Mouse (Mus musculus) G1E (cell line): ENCODE results near the gene Pcdh19.

ENCODE experiments used
- CTCF ChIP-seq: IDR thresholded peaks from 2 replicates; pipeline ENCODE4 v1.5.1; 2012; ENCODE audit warnings: low read depth, low read length, inconsistent platforms, mixed read lengths
- GATA1 ChIP-seq: IDR thresholded peaks from 2 replicates; pipeline ENCODE4 v1.6.1; 2012; ENCODE audit warnings: borderline replicate concordance, low read length, inconsistent platforms, mixed read lengths
- TAL1 ChIP-seq: conservative IDR thresholded peaks from 2 replicates; pipeline ENCODE4 v1.6.1; 2012; ENCODE audit warnings: low read depth, low read length, inconsistent platforms, mixed read lengths

DNA sequence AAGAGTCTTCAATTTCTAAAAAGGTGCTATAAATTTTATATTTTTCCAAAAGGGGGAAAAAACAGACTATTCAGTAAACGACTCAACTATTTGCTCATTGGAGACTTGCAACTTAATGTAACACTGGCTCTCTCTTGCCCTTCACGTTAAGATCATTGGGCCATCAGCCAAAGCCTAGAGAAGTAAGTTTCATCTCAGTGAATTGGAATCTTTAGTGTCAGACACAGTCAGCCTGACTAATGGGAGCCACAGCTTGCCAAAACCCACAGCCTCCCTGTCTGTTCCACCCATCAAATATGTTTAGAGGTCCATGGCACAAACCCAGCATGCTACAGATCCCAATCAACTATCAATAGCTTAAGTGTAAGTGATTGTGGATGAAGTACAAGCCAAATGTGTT, 86.7 kb downstream of the Pcdh19 start:
- no peak for TF ChIP-seq CTCF
- no peak for TF ChIP-seq GATA1
- TF ChIP-seq TAL1: no peak
